Comparison of ENCODE assay signal across 21 mouse cellular contexts in the genomic region with DNA sequence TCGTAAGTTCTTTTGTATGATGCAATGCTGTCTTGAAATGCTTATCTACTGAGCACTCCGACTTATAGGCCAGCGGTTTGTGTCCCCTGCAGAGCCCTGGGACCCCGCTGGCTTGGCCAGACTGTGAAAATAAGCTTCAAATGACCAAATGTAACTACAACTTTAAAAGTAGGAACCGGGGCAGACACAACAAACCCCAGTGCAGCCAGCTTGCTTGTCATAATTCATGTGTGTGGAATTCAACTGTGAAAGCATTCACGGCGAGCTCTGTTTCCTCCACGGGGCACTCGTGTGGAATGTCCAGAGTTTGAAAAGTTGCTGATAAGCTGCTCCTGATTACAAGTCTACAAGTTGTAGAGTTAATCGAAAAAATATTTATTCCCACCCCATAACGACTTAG.
DNase-seq lines count a peak whose midpoint lies in the region; ATAC-seq and TF ChIP-seq lines count a peak whose summit lies in the region.
"Had no signal": no experiment of that assay in that cellular context is flagged by ENCODE, and none has a peak within 500 bp of the region (broad histone marks: within the 10 kb centered on the region; RNA-seq: fewer than 3 reads in every experiment).

No protein-coding gene starts in this region.

- H3K4me1 ChIP-seq in heart, embryonic 11.5 days (ENCODE audit: control insufficient read depth, insufficient read depth, low read length): peaks cover 23% of the 10 kb centered on the region
- peaks cover 40% of the 10 kb centered on the region for H3K4me1 ChIP-seq in kidney, embryonic 15.5 days
- H3K4me1 ChIP-seq in kidney, embryonic 14.5 days (ENCODE audit: control insufficient read depth, insufficient read depth, low read length): peaks cover 10% of the 10 kb centered on the region; the same call in 1 of the 2 replicates
- H3K4me1 ChIP-seq in thymus, adult 2 months (replicated peaks; ENCODE audit: control insufficient read depth, insufficient read depth, low read length): peaks cover 21% of the 10 kb centered on the region

- DNase-seq in heart, adult 18-20 months: no peak
- no peak for DNase-seq in thymus, adult 2 months
- no peak for DNase-seq in thymus, postnatal 25 days
- DNase-seq in yolk sac, embryonic 10.5 days (ENCODE audit: low spot score): peak; percentile 15
- DNase-seq in thymus, postnatal 14 days: no peak
- DNase-seq: adrenal gland, postnatal 14 days; cerebellum, adult 18-20 months; cerebellum, postnatal 36 days; gastrocnemius, postnatal 36 days; lung, adult 18-20 months; right cerebral cortex, postnatal 14 days; thymus, postnatal 36 days had no signal

- no peak overlapping the region; the same call in 1 of the 2 replicates for H3K4me2 ChIP-seq in heart, embryonic 11.5 days
- H3K4me2 ChIP-seq in kidney, embryonic 15.5 days: no peak overlapping the region
- no peak overlapping the region for H3K4me2 ChIP-seq in kidney, embryonic 14.5 days (replicated peaks; ENCODE audit: low read depth, low read length)
- H3K4me2 ChIP-seq: stomach, embryonic 15.5 days had no signal

- H3K9me3 ChIP-seq in heart, embryonic 11.5 days (replicated peaks; ENCODE audit: control insufficient read depth, low read length): no peaks in the 10 kb centered on the region
- no peaks in the 10 kb centered on the region for H3K9me3 ChIP-seq in kidney, embryonic 15.5 days (replicated peaks)
- H3K9me3 ChIP-seq in kidney, embryonic 14.5 days (ENCODE audit: control insufficient read depth, low read length): no peaks in the 10 kb centered on the region
- H3K9me3 ChIP-seq: stomach, embryonic 15.5 days had no signal

- H3K36me3 ChIP-seq in heart, embryonic 11.5 days (ENCODE audit: control insufficient read depth, insufficient read depth, low read length): no peaks in the 10 kb centered on the region; the same call in 1 of the 2 replicates
- H3K36me3 ChIP-seq in kidney, embryonic 15.5 days: peaks cover 6% of the 10 kb centered on the region; the same call in 1 of the 2 replicates
- H3K36me3 ChIP-seq in kidney, embryonic 14.5 days (ENCODE audit: control insufficient read depth, insufficient read depth, low read length): no peaks in the 10 kb centered on the region
- H3K36me3 ChIP-seq in thymus, adult 2 months (ENCODE audit: control insufficient read depth, insufficient read depth, low read length): no peaks in the 10 kb centered on the region
- H3K36me3 ChIP-seq: stomach, embryonic 15.5 days had no signal

- H3K9ac ChIP-seq in heart, embryonic 11.5 days (ENCODE audit: low read depth, low read length): no peak overlapping the region
- H3K9ac ChIP-seq in kidney, embryonic 15.5 days: no peak overlapping the region
- no peak overlapping the region for H3K9ac ChIP-seq in kidney, embryonic 14.5 days (ENCODE audit: low read depth, low read length)
- H3K9ac ChIP-seq: stomach, embryonic 15.5 days had no signal

- TF ChIP-seq CTCF in thymus, adult 2 months (IDR thresholded peaks at IDR 0.05; ENCODE audit: borderline replicate concordance, control insufficient read depth, extremely low read depth, insufficient read depth, low read length, poor library complexity): no peak

- H3K4me3 ChIP-seq in heart, embryonic 11.5 days (ENCODE audit: low read depth, low read length): no peak overlapping the region
- H3K4me3 ChIP-seq in kidney, embryonic 15.5 days (replicated peaks): no peak overlapping the region
- no peak overlapping the region for H3K4me3 ChIP-seq in kidney, embryonic 14.5 days (ENCODE audit: low read length)
- no peak overlapping the region for H3K4me3 ChIP-seq in thymus, adult 2 months (ENCODE audit: control insufficient read depth, insufficient read depth, low read length)
- H3K4me3 ChIP-seq: left cerebral cortex, adult 2 months; megakaryocyte, embryonic 14.5 days; stomach, embryonic 15.5 days had no signal

- 18% methylated on average over 11 of the region's 11 CpGs for WGBS in heart, embryonic 11.5 days (ENCODE audit: insufficient replicate concordance)
- WGBS in kidney, embryonic 15.5 days: 34% methylated on average over 11 of the region's 11 CpGs
- 37% methylated on average over 11 of the region's 11 CpGs for WGBS in kidney, embryonic 14.5 days
- WGBS in thymus, adult 2 months: 82% methylated on average over 11 of the region's 11 CpGs

- no peak for TF ChIP-seq POLR2A in thymus, adult 2 months (IDR thresholded peaks at IDR 0.05; ENCODE audit: control insufficient read depth, extremely low read depth, insufficient read depth, low read length, poor library complexity)

- peak overlapping the region; percentile 66 for H3K27ac ChIP-seq in heart, embryonic 11.5 days (ENCODE audit: low read depth, low read length)
- H3K27ac ChIP-seq in kidney, embryonic 15.5 days: 0 out of 2 replicates have a peak overlapping the region, but pooled peaks have one; percentile 4
- H3K27ac ChIP-seq in kidney, embryonic 14.5 days (ENCODE audit: low read depth, low read length): no peak overlapping the region
- H3K27ac ChIP-seq in thymus, adult 2 months (ENCODE audit: control insufficient read depth, insufficient read depth, low read length): peak overlapping the region; percentile 19; the same call in 1 of the 2 replicates
- H3K27ac ChIP-seq: kidney, postnatal 0 days; left cerebral cortex, adult 2 months; stomach, embryonic 15.5 days had no signal

- ATAC-seq in heart, embryonic 11.5 days (replicated peaks; ENCODE audit: insufficient number of reproducible peaks, low FRiP score, low TSS enrichment): no peak
- no peak for ATAC-seq in kidney, embryonic 15.5 days (replicated peaks; ENCODE audit: low FRiP score)
- no peak for ATAC-seq in kidney, embryonic 14.5 days (ENCODE audit: low FRiP score, low TSS enrichment)
- ATAC-seq: activated CD4-positive, CD25-positive, alpha-beta regulatory T cell, adult 4 months; Patski had no signal

- no peaks in the 10 kb centered on the region for H3K27me3 ChIP-seq in heart, embryonic 11.5 days (ENCODE audit: control insufficient read depth, insufficient read depth, low read length)
- no peaks in the 10 kb centered on the region for H3K27me3 ChIP-seq in kidney, embryonic 15.5 days
- no peaks in the 10 kb centered on the region for H3K27me3 ChIP-seq in kidney, embryonic 14.5 days (ENCODE audit: control insufficient read depth, insufficient read depth, low read length)
- no peaks in the 10 kb centered on the region for H3K27me3 ChIP-seq in thymus, adult 2 months (ENCODE audit: control insufficient read depth, insufficient read depth, low read length)
- H3K27me3 ChIP-seq: megakaryocyte, embryonic 14.5 days; Patski; stomach, embryonic 15.5 days had no signal
